Comparison of ENCODE assay signal across 19 mouse cellular contexts in genomic region chr6:146731692-146732091, GRCm38 (mm10). TPM values are rescaled to one million over a fixed set of nuclear protein-coding genes. Genes with fewer than 3 reads are reported as not detected.
DNase-seq lines count a peak whose midpoint lies in the region; ATAC-seq and TF ChIP-seq lines count a peak whose summit lies in the region.
"Had no signal": no experiment of that assay in that cellular context is flagged by ENCODE, and none has a peak within 500 bp of the region (broad histone marks: within the 10 kb centered on the region; RNA-seq: fewer than 3 reads in every experiment).

No protein-coding gene starts in this region.

- DNase-seq in heart, adult 11 months = peak; percentile 51
- no peak for DNase-seq in heart, embryonic 10.5 days (ENCODE audit: low spot score)
- DNase-seq in hindbrain, embryonic 11.5 days (ENCODE audit: low spot score) = no peak
- DNase-seq in 3T3-L1 (ENCODE audit: low read depth, low spot score) = peak; percentile 42
- DNase-seq: B cell, adult 2 months; cerebellum, adult 18-20 months; lung, adult 2 months; spleen, adult 18-20 months; thymus, postnatal 25 days had no signal

- TF ChIP-seq CTCF in embryonic fibroblast, embryonic 13.5 days (IDR thresholded peaks at IDR 0.05; ENCODE audit: borderline replicate concordance, insufficient read depth, low read length) = no peak

- ATAC-seq in hindbrain, embryonic 16.5 days = peak; percentile 52; the same call in 1 of the 2 replicates
- no peak for ATAC-seq in hindbrain, embryonic 11.5 days (ENCODE audit: low FRiP score)
- ATAC-seq in granulocyte monocyte progenitor cell, adult 5-6 weeks (replicated peaks; ENCODE audit: poor library complexity, severe bottlenecking) = no peak
- ATAC-seq: forebrain, embryonic 13.5 days had no signal

- no peak overlapping the region for H3K4me2 ChIP-seq in hindbrain, embryonic 16.5 days (ENCODE audit: low read length)
- no peak overlapping the region for H3K4me2 ChIP-seq in hindbrain, embryonic 11.5 days (replicated peaks; ENCODE audit: low read depth, low read length)
- H3K4me2 ChIP-seq: forebrain, embryonic 13.5 days; kidney, embryonic 15.5 days; limb, embryonic 12.5 days; stomach, embryonic 15.5 days had no signal

- no peaks in the 10 kb centered on the region for H3K9me3 ChIP-seq in heart, embryonic 10.5 days
- no peaks in the 10 kb centered on the region for H3K9me3 ChIP-seq in hindbrain, embryonic 16.5 days (ENCODE audit: control insufficient read depth, low read length)
- H3K9me3 ChIP-seq in hindbrain, embryonic 11.5 days (ENCODE audit: control insufficient read depth, low read length) = no peaks in the 10 kb centered on the region
- H3K9me3 ChIP-seq: forebrain, embryonic 13.5 days; kidney, embryonic 15.5 days; limb, embryonic 12.5 days; stomach, embryonic 15.5 days had no signal

- H3K27ac ChIP-seq in heart, embryonic 10.5 days = no peak overlapping the region
- H3K27ac ChIP-seq in hindbrain, embryonic 16.5 days (ENCODE audit: low read depth, low read length) = no peak overlapping the region
- H3K27ac ChIP-seq in hindbrain, embryonic 11.5 days (ENCODE audit: low read depth, low read length) = no peak overlapping the region
- H3K27ac ChIP-seq in embryonic fibroblast, embryonic 13.5 days (ENCODE audit: insufficient read depth, low read length) = peak overlapping the region; percentile 60; the same call in 1 of the 2 replicates
- H3K27ac ChIP-seq: forebrain, embryonic 13.5 days; kidney, embryonic 15.5 days; layer of hippocampus, adult 2 months; left cerebral cortex, adult 2 months; limb, embryonic 12.5 days; macrophage had no signal

- peaks cover 2% of the 10 kb centered on the region; the same call in 1 of the 2 replicates for H3K36me3 ChIP-seq in heart, embryonic 10.5 days
- no peaks in the 10 kb centered on the region for H3K36me3 ChIP-seq in hindbrain, embryonic 16.5 days (ENCODE audit: control insufficient read depth, insufficient read depth, low read length)
- no peaks in the 10 kb centered on the region for H3K36me3 ChIP-seq in hindbrain, embryonic 11.5 days (ENCODE audit: control insufficient read depth, insufficient read depth, low read length)
- H3K36me3 ChIP-seq: kidney, embryonic 15.5 days; limb, embryonic 12.5 days; stomach, embryonic 15.5 days had no signal

- H3K4me3 ChIP-seq in heart, embryonic 10.5 days = no peak overlapping the region
- no peak overlapping the region for H3K4me3 ChIP-seq in hindbrain, embryonic 16.5 days (ENCODE audit: low read length)
- H3K4me3 ChIP-seq in hindbrain, embryonic 11.5 days (ENCODE audit: low read depth, low read length) = no peak overlapping the region
- no peak overlapping the region for H3K4me3 ChIP-seq in embryonic fibroblast, embryonic 13.5 days (ENCODE audit: insufficient read depth, low read length)
- H3K4me3 ChIP-seq: forebrain, embryonic 13.5 days; kidney, embryonic 15.5 days; layer of hippocampus, adult 2 months; left cerebral cortex, adult 2 months; limb, embryonic 12.5 days; stomach, embryonic 15.5 days had no signal

- H3K27me3 ChIP-seq in heart, embryonic 10.5 days (ENCODE audit: insufficient read depth, poor library complexity, severe bottlenecking) = no peaks in the 10 kb centered on the region
- H3K27me3 ChIP-seq in hindbrain, embryonic 16.5 days (replicated peaks; ENCODE audit: control insufficient read depth, insufficient read depth, low read length) = no peaks in the 10 kb centered on the region
- H3K27me3 ChIP-seq in hindbrain, embryonic 11.5 days (ENCODE audit: control insufficient read depth, insufficient read depth, low read length) = no peaks in the 10 kb centered on the region
- H3K27me3 ChIP-seq: forebrain, embryonic 13.5 days; kidney, embryonic 15.5 days; limb, embryonic 12.5 days; stomach, embryonic 15.5 days had no signal

- TF ChIP-seq POLR2A in embryonic fibroblast, embryonic 13.5 days (IDR thresholded peaks at IDR 0.05; ENCODE audit: low read depth, low read length) = no peak

- WGBS in heart, embryonic 10.5 days = 58% methylated on average over 2 of the region's 2 CpGs
- WGBS in hindbrain, embryonic 16.5 days = 31% methylated on average over 2 of the region's 2 CpGs
- WGBS in hindbrain, embryonic 11.5 days = 57% methylated on average over 2 of the region's 2 CpGs

- peaks cover 35% of the 10 kb centered on the region for H3K4me1 ChIP-seq in heart, embryonic 10.5 days
- peaks cover 8% of the 10 kb centered on the region for H3K4me1 ChIP-seq in hindbrain, embryonic 16.5 days (ENCODE audit: control insufficient read depth, insufficient read depth, low read depth, low read length)
- no peaks in the 10 kb centered on the region for H3K4me1 ChIP-seq in hindbrain, embryonic 11.5 days (replicated peaks; ENCODE audit: control insufficient read depth, insufficient read depth, low read length)
- H3K4me1 ChIP-seq in embryonic fibroblast, embryonic 13.5 days (ENCODE audit: control insufficient read depth, insufficient read depth, low read length) = peaks cover 10% of the 10 kb centered on the region
- H3K4me1 ChIP-seq: kidney, embryonic 15.5 days had no signal

- no peak overlapping the region for H3K9ac ChIP-seq in hindbrain, embryonic 16.5 days (ENCODE audit: low read depth, low read length)
- no peak overlapping the region for H3K9ac ChIP-seq in hindbrain, embryonic 11.5 days (ENCODE audit: low read depth, low read length)
- H3K9ac ChIP-seq: forebrain, embryonic 13.5 days; kidney, embryonic 15.5 days; limb, embryonic 12.5 days; stomach, embryonic 15.5 days had no signal

RNA-seq across cellular contexts. Expression of gene Stk38l, which starts 6.9 kb away (rescaled TPM):
- 31.7 and 40.6 TPM in 2 replicates for polyA plus RNA-seq in heart, embryonic 10.5 days (2016; fragmentation: Nextera tagmentation; extraction: Ambion mirVana)
- polyA plus RNA-seq in hindbrain, embryonic 16.5 days (2015; fragmentation: Nextera tagmentation; extraction: Ambion mirVana) = 13.9 and 15.0 TPM in 2 replicates
- 19.4 and 20.1 TPM in 2 replicates for polyA plus RNA-seq in hindbrain, embryonic 11.5 days (2014; fragmentation: Nextera tagmentation; extraction: Ambion mirVana)
- 24.3 and 25.7 TPM in 2 replicates for polyA plus RNA-seq in embryonic fibroblast, embryonic 13.5 days (2011; ENCODE audit: insufficient read length, low read depth, missing spikeins)
- total RNA-seq in granulocyte monocyte progenitor cell, adult 5-6 weeks (2014; fragmentation: Nextera tagmentation) = 1.9 and 5.9 TPM in 2 replicates
- total RNA-seq in granulocyte monocyte progenitor cell, adult 5-6 weeks (2017) = 1.2 and 6.1 TPM in 2 replicates

Comparison
In these comparisons a context has a peak if more than half of its experiments do, and no peak if none do; other contexts are left out.
1. DNase-seq: peak in heart, adult 11 months (single experiment) and 3T3-L1 (single experiment); none in heart, embryonic 10.5 days (single experiment) and hindbrain, embryonic 11.5 days (single experiment).